Mouse (Mus musculus) 416B (cell line): Measurements from ENCODE around the gene Rexo1.

Source experiments
- DNase-seq: peaks from one replicate; pipeline ENCODE4 v3.0.0; 2011; ENCODE audit warnings: low read depth

The Rexo1 gene

DNA sequence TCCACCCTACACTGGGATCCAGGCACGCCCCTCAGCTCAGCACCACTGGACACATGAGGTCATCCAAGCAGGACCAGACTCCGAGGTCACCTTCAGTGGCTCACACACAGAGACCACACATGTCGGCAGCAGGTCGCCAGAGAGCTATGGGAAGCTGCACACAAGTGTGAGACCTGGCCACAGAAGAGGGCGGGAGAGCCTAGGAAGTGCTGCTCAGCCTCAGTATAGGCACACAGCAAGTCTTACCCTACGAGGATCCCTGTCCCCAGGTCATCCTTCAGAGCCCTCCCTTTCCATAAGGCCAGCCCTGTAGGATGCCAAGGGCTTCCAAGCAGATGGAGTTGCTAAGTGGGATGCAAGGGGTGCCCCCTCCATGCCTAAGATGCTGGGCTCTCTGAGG, 7.4 kb downstream of the Rexo1 start:
- no peak for DNase-seq

DNA sequence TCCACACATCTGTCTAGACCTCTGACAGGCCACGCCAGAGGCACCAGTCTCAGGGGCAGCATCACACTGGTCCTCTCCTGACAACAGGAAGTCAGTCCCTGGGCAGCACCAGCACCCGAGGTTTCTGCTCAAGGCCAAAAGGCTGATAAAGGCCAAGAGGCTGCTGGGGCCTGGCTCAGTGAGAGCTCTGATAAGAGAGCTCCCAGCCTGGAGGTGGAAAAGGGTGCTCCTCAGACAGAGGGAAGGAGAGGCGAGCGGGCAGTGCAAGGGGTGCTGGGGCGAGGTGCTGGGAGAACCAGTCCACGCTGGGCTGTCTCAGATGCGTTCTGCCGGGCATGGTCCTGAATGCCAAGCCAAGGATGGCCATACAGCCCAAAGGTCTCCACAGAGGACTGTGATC, 7.8 kb downstream of the Rexo1 start:
- DNase-seq, result peak; percentile 36

DNA sequence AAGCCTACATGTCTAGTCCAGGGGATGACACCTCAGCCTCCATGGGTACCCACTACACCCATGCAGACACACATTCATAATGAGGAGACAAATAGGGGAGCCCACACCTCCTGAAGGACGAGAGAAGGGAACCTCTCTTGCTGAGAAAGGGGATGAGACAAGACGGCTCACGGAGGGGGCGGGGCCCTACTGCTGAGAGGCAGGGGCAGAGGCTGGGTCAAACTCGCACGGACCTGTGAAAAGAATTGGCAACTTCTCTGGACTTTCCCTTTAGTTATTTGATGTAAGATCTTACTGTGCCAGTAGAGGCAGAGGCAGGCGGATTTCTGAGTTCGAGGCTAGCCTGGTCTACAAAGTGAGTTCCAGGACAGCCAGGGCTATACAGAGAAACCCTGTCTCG, 9.0 kb downstream of the Rexo1 start:
- no peak for DNase-seq

DNA sequence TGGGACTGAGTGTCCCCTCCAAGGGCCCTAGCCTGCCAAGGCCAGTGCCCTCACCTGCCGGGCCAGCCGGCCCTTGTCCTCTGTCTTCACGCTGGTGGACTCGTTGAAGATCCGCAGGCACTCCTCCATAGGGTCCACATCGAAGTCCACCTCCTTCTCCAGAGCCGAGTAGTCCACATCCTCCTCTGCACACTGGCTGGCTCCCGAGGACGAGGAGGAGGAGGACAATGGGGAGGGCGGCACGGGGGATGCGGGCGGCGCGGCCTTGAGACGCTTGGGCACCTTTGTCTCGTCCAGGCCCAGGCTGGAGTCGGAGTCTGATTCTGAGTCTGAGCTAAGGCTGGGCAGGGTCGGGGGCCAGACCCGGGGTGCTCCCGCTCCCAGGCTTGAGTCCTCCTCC, 12.1 kb downstream of the Rexo1 start:
- no peak for DNase-seq

DNA sequence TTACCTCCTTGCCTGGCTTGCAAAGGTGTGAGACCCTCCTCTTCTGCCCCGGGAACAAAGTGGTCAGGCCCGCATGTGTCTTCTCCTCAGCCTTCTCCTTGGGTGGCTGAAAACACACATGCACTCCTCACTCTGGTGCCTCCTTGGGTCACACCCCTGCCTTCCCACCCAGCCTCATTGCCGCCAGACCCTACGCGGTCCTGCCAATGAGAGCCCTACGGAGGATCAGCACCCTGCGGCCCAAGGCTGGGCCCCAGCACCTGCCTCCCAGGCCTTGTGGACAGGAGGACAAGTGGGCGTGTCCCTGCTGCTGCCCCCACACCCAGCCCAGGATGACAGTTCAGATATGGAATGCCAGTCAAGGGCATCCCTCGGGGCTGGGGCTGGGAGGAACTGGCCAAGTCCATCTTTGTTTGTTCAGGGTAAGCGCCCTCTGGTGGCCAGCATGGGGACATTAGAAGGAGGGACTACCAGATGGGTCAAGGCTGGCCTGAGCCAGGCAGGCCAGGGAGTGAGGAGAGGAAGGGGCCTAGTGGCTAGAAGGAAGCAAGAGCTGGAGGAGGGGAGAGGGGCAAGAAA, 12.8 kb downstream of the Rexo1 start:
- DNase-seq, result peak; percentile 65

DNA sequence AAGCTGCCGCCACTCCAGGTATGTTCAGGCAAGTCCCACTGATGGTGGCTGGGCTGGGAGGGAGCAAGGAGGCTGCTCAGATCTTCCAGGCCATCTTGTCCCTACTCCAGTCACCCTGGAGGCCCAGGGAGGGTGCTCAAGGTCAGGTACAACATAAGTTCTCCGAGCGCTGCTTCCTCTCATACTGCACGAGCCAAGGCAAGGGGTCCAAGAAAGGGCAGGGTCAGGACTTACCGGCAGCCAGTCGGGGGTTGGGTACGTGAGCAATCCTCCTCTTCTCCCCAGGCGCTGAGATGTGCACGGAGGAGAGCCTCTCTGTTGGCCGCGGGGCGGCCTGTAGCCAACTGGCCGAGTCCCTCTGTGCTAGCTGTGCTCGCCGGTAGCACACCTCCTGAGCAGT, 13.8 kb downstream of the Rexo1 start:
- no peak for DNase-seq

DNA sequence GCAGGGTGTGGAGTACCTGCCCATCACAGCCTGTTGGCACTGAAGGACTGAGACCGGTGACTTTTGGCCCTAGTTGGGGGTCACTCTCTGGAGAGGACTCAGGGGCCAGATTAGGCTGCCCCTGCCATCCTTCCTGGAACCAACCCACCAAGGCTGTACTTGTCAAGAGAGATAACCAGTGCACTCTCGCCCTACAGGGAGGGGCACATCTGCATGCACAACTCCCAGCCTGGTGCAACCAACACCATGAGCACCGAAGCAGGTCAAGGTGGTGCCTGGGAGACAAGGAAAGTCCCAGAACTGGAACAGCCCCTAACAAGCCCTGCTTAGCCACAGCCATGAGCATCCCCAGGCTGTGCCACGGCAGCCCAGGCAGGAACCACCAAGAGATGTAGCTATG, 14.4 kb downstream of the Rexo1 start:
- no peak for DNase-seq

DNA sequence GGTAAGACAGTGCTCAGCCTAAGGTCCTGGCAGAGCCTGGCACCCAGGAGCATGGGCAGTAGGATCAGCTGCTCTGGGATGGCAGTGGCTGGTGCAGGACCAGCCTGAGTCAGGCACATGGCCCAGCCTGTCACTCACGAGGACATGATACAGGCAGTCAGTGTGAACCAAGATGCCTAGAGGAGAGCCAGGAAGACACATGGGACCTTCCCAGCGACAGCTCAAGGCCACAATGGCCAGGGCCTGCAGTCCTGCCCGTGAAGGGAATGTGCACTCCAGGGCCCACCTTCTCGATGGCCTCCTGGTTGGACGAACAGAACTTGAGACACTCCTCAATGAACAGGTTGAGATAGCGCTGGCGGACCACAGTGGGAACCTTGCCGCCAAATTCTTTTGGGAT, 15.8 kb downstream of the Rexo1 start:
- no peak for DNase-seq

DNA sequence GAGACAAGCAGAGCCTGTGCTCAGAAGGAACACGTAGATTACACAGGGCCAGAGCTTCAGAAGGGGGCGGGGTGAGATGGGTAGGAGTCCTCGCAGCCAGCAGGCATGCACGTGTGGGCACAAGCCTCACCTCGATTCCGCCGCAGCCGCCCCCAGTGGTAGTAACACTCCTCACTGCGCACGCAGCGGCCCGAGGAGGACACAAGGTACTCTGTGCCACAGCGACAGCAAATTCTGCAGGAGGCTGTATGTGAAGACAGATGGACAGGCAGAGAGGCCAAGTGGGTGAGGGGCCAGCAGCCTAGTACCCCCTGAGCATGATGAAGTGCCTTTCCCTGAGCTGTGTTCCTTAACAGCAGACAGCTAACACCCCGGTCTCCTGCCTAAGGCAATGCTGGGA, 17.5 kb downstream of the Rexo1 start:
- DNase-seq, result no peak

DNA sequence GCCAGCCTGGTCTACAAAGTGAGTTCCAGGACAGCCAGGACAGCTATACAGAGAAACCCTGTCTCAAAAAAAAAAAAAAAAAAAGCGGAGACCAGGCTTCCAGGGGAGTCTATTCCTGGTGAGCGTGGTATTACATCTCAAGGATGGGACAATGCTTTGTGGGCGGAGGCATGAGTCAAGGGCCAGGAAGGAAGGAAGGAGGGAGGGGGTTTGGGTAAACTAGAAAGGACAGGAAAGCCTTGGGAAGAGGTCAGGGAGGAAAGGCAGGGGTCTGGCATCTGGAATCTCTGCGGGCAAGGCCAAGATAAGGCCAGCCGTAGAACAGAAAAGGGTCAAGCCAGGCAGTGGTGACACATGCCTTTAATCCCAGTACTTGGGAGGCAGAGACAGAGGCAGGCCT, 21.9 kb downstream of the Rexo1 start:
- DNase-seq, result peak; percentile 80

DNA sequence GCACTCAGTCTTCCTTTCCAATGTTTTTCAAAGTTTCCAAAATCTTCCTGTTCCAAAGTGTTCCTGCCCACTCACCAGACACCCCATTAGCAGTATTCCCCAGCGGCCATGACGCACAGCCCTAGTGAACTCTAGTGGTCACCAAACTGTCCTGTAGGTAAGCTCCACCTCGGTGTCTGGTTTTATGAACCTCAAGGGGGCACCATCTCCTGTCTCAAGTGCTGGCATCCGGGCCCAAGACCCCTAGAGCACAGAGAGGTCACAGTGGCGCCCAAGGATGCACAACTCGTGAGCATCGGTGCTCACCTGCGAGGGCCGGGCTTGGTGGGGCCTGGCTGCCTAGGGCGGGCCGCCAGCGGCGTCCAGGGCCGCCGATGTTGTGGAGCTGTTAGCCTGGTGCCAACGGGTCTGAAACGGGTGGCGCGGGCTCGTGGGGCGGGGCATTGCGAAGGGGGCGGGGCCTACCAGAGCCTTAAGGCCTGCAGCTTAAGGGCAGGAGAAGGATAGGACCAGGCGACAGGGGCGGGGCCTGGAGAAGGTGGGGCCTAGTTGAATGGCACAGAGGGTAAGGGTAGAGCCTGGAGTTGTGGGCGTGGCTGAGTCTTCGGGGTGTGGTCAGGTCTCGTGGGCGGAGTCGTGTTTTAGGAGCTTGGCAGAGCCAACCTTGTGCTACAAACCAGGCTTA, 22.5 kb downstream of the Rexo1 start, which contains the start of gene Atp8b3:
Gene Atp8b3, minus strand, starts transcription at position 415 of the 685 bp plus-strand sequence.
- DNase-seq, result peak; percentile 100

DNA sequence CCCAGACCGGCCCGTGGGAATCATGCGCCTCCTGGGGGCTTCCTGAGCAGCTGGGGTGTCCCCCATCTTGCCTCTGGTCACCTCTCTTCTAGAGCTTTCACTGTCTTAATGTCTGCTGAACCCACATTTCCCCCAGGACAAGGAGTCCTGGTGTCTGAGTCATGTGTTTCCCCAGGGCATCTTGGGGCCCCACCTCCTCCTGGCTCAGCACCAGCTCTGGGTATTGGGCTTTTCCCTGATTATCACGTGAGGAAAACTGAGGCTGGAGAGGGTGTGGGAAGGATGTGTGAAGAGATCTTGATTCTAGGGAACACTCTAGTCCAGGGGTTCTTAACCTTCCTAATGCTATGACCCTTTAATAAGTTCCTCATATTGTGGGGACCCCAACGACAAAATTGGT, 23.2 kb downstream of the Rexo1 start:
- DNase-seq, result peak; percentile 46

DNA sequence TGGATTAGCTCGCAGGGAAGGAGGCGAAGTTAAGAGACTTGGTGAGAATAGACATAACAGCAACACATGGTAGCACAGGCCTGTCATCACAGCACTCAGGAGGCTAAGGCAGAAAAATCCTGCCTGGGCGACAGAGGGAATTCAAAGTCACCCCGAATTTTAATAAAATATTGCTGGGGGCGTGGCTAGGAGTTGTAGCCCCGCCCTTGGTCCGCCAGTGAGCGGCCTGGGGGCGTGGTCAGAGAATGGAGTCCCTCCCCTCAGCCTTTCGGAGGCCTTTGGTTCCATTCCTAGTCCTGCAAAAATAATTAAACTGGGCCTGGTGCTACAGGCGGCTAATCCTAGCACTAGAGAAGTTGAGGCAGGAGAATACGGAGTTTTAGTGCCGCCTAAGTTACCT, 25.6 kb downstream of the Rexo1 start:
- DNase-seq, result no peak

DNA sequence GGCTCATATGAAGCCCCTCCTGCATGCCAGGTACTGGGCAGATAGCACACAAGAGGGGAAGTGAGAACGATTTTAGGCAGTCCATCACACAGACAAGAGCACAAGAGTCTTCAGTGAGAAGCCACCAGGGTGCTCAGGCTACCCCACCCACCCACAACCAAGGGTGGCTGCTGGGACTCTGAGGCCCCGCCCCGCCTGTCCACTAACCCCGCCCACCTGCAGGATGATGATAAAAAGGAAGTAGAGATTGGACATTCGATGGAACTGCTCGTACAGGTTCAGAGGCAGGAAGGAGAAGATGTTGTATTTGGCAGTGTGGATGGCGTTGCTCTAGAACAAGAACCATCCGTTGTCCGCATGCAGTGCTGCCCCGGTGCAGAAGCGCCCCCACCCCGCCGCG, 26.3 kb downstream of the Rexo1 start:
- no peak for DNase-seq

DNA sequence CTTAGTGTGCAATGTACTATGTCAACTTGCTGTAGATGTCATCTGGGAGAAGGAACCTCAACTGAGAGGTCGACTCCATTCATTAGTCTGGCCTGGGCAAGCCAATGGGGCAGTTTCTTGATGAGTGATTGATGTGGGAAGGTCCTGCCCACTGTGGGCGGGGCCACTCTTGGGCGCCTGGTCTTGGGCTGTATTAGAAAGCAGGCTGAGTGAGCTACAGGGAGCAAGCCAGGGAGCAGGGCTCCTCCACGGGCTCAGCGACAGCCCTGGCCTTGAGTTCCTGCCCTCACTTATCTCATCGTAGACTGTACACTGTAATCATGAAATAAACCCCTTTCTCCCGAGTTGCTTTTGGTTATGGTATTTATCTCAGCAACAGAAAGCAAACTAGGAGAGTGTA, 27.7 kb downstream of the Rexo1 start:
- peak; percentile 66 for DNase-seq

DNA sequence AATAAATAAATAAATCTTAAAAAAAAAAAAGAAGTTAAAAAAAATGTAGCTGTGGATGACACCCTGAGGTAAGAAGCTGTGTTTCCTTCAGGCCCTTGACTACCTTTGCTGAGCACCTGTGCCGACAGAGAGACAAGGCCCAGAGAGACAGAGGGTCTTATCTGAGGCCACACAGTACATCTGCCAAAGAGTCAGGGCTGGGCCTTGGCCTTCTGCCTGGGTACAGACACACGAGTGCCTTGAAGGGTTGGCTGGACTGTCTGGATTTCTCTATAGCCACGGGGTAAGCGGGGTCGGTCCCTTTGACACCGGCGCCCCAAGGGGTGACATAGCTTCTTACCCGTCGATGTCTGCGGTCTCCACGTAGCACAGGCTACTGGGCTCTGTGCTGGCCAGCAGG, 28.6 kb downstream of the Rexo1 start:
- no peak for DNase-seq

DNA sequence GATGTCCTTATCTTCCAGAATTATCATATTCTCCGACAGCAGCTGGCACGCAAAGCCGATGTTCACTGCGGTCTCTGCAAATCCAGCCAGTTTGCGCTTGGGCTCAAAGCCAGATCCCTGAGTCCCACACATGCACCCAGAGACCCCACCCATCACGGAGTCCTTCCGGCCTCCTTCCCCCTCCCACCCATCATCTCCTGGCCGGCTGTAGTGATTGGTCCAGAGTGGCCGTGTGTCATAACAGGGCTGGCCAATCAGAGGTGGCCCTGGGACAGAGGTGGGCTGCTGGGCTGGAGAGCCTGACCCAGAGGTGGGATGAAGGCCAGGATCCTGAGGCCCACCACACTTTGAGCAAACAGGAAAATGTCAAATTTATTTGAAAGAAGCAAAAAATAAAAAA, 35.2 kb downstream of the Rexo1 start:
- no peak for DNase-seq

DNA sequence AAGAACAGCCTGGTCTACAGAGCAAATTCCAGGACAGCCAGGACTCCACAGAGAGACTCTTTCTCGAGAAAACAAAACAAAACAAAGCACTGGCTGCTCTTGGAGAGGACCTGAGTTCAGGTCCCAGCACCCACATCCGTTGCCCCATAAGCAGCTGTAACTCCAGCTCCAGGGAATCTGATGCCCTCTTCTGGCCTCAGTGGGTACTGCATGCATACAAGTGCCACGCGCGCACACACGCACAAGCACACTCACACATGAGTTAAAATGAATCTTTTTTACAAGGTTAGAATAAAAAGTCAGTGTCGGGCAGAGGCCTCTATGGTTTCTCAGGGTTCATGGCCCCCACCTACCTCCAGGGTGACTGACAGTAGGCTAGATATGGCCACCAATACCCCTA, 38.1 kb downstream of the Rexo1 start:
- DNase-seq, result peak; percentile 29

DNA sequence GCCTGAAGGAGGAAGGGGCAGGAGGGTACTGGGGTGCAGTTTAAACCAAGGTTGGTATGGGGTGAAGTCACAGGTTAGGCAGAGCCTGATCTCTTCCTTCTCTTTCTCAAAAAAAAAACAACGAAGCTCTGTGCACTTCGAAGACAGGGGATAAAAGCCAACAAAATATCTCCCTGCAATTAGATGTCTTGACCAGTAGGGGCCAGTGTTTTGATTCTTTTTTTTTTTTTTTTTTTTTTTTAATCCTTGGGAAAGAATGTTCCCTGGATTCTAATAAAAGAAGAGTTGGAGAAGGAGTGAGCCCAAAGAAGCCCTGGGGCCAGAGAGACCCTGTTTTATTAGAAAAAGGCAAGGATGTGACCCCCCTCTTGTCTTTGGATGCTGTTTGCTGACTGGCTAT, 42.1 kb downstream of the Rexo1 start:
- DNase-seq, result no peak

DNA sequence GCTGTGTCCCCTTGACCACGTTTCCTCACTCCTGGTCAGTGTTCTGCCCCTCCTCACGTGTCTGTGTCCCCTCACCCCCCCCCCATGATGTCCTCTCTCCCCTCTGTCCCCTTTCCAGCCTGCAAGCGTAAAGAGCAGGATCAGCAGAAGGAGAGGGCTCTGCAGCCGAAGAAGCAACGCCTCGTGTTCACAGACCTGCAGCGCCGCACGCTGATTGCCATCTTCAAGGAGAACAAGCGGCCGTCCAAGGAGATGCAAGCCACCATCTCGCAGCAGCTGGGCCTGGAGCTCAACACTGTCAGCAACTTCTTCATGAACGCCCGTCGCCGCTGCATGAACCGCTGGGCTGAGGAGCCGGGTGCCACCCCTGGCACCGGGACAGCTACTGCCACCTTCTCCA, 47.6 kb downstream of the Rexo1 start:
- no peak for DNase-seq

DNA sequence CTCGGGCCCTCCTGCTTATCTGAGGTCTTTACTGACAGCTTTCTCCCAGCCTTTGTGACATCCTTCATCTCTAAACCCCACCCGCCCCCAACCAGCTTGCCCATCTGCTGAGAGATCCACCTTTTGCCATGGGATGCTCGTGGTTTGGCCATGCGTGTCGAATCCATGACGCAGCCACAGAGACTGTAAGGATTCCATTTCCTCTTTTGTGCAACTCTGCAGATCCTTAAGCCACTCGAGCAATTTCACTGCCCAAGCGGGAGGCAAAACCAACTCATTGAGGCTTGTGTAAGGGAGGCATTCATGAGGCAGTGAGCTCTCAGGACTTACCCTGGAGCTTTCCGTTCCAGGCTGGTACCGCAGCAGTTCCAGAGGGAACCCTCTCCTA, 51.1 kb downstream of the Rexo1 start:
- peak; percentile 26 for DNase-seq

DNA sequence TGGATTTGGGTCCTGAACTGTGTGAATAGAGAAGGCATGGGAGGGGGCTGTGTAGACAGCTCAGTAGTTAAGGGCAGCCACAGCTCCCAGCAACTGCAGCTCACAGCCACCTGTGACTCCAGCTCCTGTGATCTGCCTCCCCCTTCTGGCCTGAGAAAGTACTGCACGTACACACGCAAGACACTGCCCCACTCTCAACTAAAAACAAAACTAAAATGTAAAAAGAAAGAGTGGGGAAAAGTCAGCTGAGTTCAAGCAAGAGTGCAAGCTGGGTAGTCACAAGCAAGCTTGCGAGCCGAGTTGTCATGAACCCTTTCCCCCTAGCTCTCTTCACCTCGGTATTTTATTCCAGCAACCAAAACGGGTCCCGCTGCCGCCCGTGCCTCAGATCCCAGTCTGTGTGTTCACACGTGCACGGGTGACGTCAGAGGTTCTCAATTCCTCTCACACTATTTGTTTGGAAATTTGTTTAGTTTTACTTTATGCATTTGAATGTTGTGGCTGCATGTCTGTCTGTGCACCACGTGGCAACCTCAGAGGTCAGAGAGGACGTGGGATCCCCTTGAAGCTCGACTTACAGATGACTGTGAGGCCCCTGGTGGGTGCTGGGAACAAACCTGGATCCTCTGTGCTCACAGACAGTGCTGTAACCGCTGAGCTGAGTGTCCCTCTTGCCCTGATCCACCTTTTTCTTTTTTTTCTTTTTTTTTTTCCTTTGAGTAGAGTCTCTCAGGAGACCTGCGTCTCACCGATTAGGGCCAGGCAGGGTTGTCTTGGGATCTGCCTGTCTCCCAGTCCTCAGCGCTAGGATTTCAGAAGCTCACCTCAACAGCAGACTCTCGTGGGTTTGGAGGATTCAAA, 51.7 kb downstream of the Rexo1 start:
- peak; percentile 80 for DNase-seq

DNA sequence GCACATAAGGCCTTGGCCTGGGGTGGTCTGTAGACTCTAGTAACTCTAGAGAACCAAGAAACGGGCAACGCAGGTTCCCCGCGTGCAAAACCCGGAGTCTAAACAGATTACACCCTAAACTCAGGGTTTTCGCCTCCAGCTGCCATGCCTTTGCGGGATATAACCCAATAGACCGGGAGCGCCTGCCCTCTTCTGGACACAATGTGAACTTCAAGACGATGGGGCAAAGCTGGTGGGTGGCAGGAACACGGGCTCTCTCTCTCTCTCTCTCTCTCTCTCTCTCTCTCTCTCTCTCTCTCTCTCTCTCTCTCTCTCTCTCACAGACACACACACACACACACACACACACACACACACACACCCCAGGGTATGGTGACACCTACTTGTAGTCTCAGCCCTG, 55.1 kb downstream of the Rexo1 start:
- peak; percentile 65 for DNase-seq
